Mouse (Mus musculus): ENCODE measurements around the gene Uhrf1bp1l. TPM values are rescaled to one million over a fixed set of nuclear protein-coding genes. Genes with fewer than 3 reads are reported as not detected.

The Uhrf1bp1l gene
- 3.0 and 5.1 TPM in 2 replicates for polyA plus RNA-seq (2012; rRNA removed; ENCODE audit: low replicate concordance)

GRCm38 (mm10) chr10:89744871-89745665, at the start of gene Uhrf1bp1l:
Gene Uhrf1bp1l, plus strand, starts transcription at chr10:89744991.

GRCm38 (mm10) chr10:89732001-89732794, 12.6 kb upstream of the Uhrf1bp1l start, which contains the start of gene Actr6:
Gene Actr6, minus strand, starts transcription at chr10:89732295.

Other genes with a start within 250 kb of the Uhrf1bp1l start
- gene Nr1h4, start 211.4 kb upstream of the Uhrf1bp1l start, polyA plus RNA-seq (2012; rRNA removed; ENCODE audit: low replicate concordance), result 8.1 and 13.0 TPM in 2 replicates
- not detected in 2 replicates for gene Slc17a8, start 123.7 kb upstream of the Uhrf1bp1l start, polyA plus RNA-seq (2012; rRNA removed; ENCODE audit: low replicate concordance)
- gene Scyl2, start 58.7 kb upstream of the Uhrf1bp1l start, polyA plus RNA-seq (2012; rRNA removed; ENCODE audit: low replicate concordance), result 7.1 and 7.4 TPM in 2 replicates
- gene Actr6, start 12.7 kb upstream of the Uhrf1bp1l start, polyA plus RNA-seq (2012; rRNA removed; ENCODE audit: low replicate concordance), result not detected in 2 replicates
- 0.16 TPM in 1 of 2 replicates, not detected in the other for gene Anks1b, start 128.5 kb downstream of the Uhrf1bp1l start, polyA plus RNA-seq (2012; rRNA removed; ENCODE audit: low replicate concordance)

Measured in duodenum, adult 2 months (tissue).